Mouse (Mus musculus): ENCODE results near the gene Lsamp. TPM values are rescaled to one million over a fixed set of nuclear protein-coding genes. Genes with fewer than 3 reads are reported as not detected.

Gene Lsamp
- polyA plus RNA-seq, 1 experiment = not detected

DNA sequence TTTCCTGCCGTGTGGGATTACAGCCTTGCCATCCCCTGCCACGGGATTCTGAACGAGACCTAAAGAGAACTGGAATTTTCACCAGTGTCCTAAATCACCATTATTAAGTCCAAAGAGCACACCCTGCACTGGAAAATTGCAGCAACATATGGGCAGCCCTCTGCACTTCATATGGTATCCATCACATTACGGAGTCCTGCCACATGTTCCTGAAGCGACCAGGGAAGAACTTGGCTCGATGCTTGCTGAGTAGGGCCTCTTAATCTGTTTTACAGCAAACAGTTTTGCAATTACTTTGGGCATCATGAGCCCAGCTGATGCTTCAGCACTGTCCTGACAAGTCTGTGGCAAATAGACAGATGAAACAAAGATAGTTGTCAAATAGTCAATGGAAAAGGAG is 1836.2 kb downstream of the Lsamp start:
- Histone ChIP-seq H3ac (ENCODE audit: control insufficient read depth, insufficient read length) (no peak overlapping the region), H3K4me2 (ENCODE audit: low read depth) (no peak overlapping the region), H3K36me3 (ENCODE audit: control insufficient read depth, insufficient read depth) (no peaks in the 10 kb centered on the region), H3K4me3 (no peak overlapping the region), H3K79me2 (ENCODE audit: control insufficient read depth, insufficient read depth) (no peaks in the 10 kb centered on the region), H3K27me3 (ENCODE audit: control insufficient read depth, insufficient read depth, insufficient read length) (no peaks in the 10 kb centered on the region)
- no peak for TF ChIP-seq MYOG (IDR thresholded peaks at IDR 0.05; ENCODE audit: control insufficient read depth in 1 of 3, insufficient read depth in 1 of 3, insufficient read length in 2 of 3, low read depth in 2 of 3)
- no peak for TF ChIP-seq REST (IDR thresholded peaks at IDR 0.05; ENCODE audit: insufficient read depth, insufficient read length)
- TF ChIP-seq MYOD1 (IDR thresholded peaks at IDR 0.05; ENCODE audit: control insufficient read depth in 1 of 3, insufficient read length in 2 of 3, low read depth in 2 of 3) = no peak
- TF ChIP-seq E2F4 (IDR thresholded peaks at IDR 0.05; ENCODE audit: insufficient read depth) = no peak
- TF ChIP-seq TCF12 (IDR thresholded peaks at IDR 0.05; ENCODE audit: insufficient read depth, poor library complexity, severe bottlenecking) = no peak
- no peak for TF ChIP-seq CEBPB (IDR thresholded peaks at IDR 0.05; ENCODE audit: insufficient read depth, poor library complexity, severe bottlenecking)
- TF ChIP-seq TCF3 (IDR thresholded peaks at IDR 0.05; ENCODE audit: insufficient read length, low read depth) = no peak
- no peak for TF ChIP-seq USF1 (IDR thresholded peaks at IDR 0.05; ENCODE audit: low read depth)
- TF ChIP-seq MAX (IDR thresholded peaks at IDR 0.05; ENCODE audit: low read depth) = no peak
- TF ChIP-seq SRF (IDR thresholded peaks at IDR 0.05; ENCODE audit: control insufficient read depth, insufficient read length, low read depth) = no peak
- no peak for TF ChIP-seq POLR2AphosphoS2 (IDR thresholded peaks at IDR 0.05; ENCODE audit: insufficient read length, low read depth)
- no peak for TF ChIP-seq POLR2A (IDR thresholded peaks at IDR 0.05; ENCODE audit: insufficient read length, low read depth)

DNA sequence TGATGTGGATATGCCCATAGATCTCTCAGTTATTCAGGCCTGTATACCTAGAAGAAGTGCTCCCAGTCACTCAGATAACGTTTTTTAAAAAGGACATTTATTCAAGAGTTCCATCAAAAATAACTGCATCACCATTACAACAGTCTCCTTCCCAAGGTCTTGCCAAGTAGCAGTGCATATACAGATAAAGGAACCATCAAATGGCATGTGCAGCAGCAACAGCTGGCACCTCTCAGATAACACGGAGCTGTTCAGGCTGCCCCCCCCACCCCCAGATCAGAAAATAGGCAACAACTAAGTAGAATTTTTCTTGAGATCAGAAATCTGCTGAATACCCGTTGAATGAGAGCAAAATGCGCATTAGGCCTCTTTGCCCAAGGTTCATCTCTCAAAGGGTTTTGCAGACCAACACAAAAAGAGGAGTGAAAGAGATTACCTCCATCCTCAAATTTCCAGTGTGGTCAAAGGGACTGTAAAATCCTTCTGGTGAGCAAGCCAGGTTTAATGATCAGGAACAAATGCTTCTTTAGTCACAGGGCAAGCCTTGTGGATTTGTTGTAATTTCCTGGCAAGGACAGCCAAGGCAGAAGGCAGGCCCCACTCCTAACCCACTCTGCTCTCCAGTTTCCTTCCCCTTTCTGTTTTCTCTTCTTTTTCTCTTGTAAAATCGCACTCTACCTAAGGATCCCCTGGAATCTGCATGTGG is 1842.9 kb downstream of the Lsamp start:
- no peaks in the 10 kb centered on the region for H3K36me3 ChIP-seq (ENCODE audit: control insufficient read depth, insufficient read depth)
- no peak overlapping the region for H3ac ChIP-seq (ENCODE audit: control insufficient read depth, insufficient read length)
- TF ChIP-seq E2F4 (IDR thresholded peaks at IDR 0.05; ENCODE audit: insufficient read depth) (no peak), SRF (IDR thresholded peaks at IDR 0.05; ENCODE audit: control insufficient read depth, insufficient read length, low read depth) (no peak), CEBPB (IDR thresholded peaks at IDR 0.05; ENCODE audit: insufficient read depth, poor library complexity, severe bottlenecking) (no peak), TCF12 (IDR thresholded peaks at IDR 0.05; ENCODE audit: insufficient read depth, poor library complexity, severe bottlenecking) (no peak), MAX (IDR thresholded peaks at IDR 0.05; ENCODE audit: low read depth) (no peak), MYOD1 (IDR thresholded peaks at IDR 0.05; ENCODE audit: control insufficient read depth in 1 of 3, insufficient read length in 2 of 3, low read depth in 2 of 3) (no peak), REST (IDR thresholded peaks at IDR 0.05; ENCODE audit: insufficient read depth, insufficient read length) (no peak), POLR2A (IDR thresholded peaks at IDR 0.05; ENCODE audit: insufficient read length, low read depth) (no peak), USF1 (IDR thresholded peaks at IDR 0.05; ENCODE audit: low read depth) (no peak), MYOG (IDR thresholded peaks at IDR 0.05; ENCODE audit: control insufficient read depth in 1 of 3, insufficient read depth in 1 of 3, insufficient read length in 2 of 3, low read depth in 2 of 3) (no peak), POLR2AphosphoS2 (IDR thresholded peaks at IDR 0.05; ENCODE audit: insufficient read length, low read depth) (no peak), TCF3 (IDR thresholded peaks at IDR 0.05; ENCODE audit: insufficient read length, low read depth) (no peak)

DNA sequence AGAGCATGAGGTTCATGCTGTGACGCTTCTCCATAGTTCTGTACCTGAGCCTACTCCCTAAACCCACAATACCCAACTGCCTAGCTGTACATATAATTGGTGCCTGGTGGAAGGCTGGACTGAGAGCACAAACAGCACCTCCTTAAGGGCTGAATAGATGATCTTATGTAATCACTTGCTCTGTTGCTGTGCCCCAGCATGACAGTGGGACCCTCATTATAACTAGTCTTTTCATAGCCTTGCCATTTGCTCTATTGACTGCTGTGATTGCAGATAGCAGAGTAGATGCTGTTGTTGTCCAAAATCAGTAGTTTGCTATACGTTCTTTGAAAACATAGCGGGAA is 1843.4 kb downstream of the Lsamp start:
- H3K36me3 ChIP-seq (ENCODE audit: control insufficient read depth, insufficient read depth) = no peaks in the 10 kb centered on the region
- H3ac ChIP-seq (ENCODE audit: control insufficient read depth, insufficient read length) = no peak overlapping the region
- H3K79me2 ChIP-seq (ENCODE audit: control insufficient read depth, insufficient read depth) = no peaks in the 10 kb centered on the region
- H3K4me3 ChIP-seq = no peak overlapping the region
- TF ChIP-seq E2F4 (IDR thresholded peaks at IDR 0.05; ENCODE audit: insufficient read depth) (no peak), POLR2A (IDR thresholded peaks at IDR 0.05; ENCODE audit: insufficient read length, low read depth) (no peak), MAX (IDR thresholded peaks at IDR 0.05; ENCODE audit: low read depth) (no peak), CEBPB (IDR thresholded peaks at IDR 0.05; ENCODE audit: insufficient read depth, poor library complexity, severe bottlenecking) (no peak), TCF12 (IDR thresholded peaks at IDR 0.05; ENCODE audit: insufficient read depth, poor library complexity, severe bottlenecking) (no peak), USF1 (IDR thresholded peaks at IDR 0.05; ENCODE audit: low read depth) (no peak), TCF3 (IDR thresholded peaks at IDR 0.05; ENCODE audit: insufficient read length, low read depth) (no peak), REST (IDR thresholded peaks at IDR 0.05; ENCODE audit: insufficient read depth, insufficient read length) (no peak), SRF (IDR thresholded peaks at IDR 0.05; ENCODE audit: control insufficient read depth, insufficient read length, low read depth) (no peak), POLR2AphosphoS2 (IDR thresholded peaks at IDR 0.05; ENCODE audit: insufficient read length, low read depth) (no peak), MYOD1 (IDR thresholded peaks at IDR 0.05; ENCODE audit: control insufficient read depth in 1 of 3, insufficient read length in 2 of 3, low read depth in 2 of 3) (no peak), MYOG (IDR thresholded peaks at IDR 0.05; ENCODE audit: control insufficient read depth in 1 of 3, insufficient read depth in 1 of 3, insufficient read length in 2 of 3, low read depth in 2 of 3) (no peak)
- H3K27me3 ChIP-seq (ENCODE audit: control insufficient read depth, insufficient read depth, insufficient read length) = no peaks in the 10 kb centered on the region
- H3K4me2 ChIP-seq (ENCODE audit: low read depth) = no peak overlapping the region

More for the DNA sequence above, 1842.9 kb downstream of the Lsamp start:
- Histone ChIP-seq H3K4me2 (ENCODE audit: low read depth) (no peak overlapping the region), H3K79me2 (ENCODE audit: control insufficient read depth, insufficient read depth) (no peaks in the 10 kb centered on the region), H3K4me3 (no peak overlapping the region), H3K27me3 (ENCODE audit: control insufficient read depth, insufficient read depth, insufficient read length) (no peaks in the 10 kb centered on the region)

- TF ChIP-seq POLR2A (IDR thresholded peaks at IDR 0.05; ENCODE audit: insufficient read length, low read depth) (no peak), TCF12 (IDR thresholded peaks at IDR 0.05; ENCODE audit: insufficient read depth, poor library complexity, severe bottlenecking) (no peak), POLR2AphosphoS2 (IDR thresholded peaks at IDR 0.05; ENCODE audit: insufficient read length, low read depth) (no peak), MAX (IDR thresholded peaks at IDR 0.05; ENCODE audit: low read depth) (no peak), SRF (IDR thresholded peaks at IDR 0.05; ENCODE audit: control insufficient read depth, insufficient read length, low read depth) (no peak), E2F4 (IDR thresholded peaks at IDR 0.05; ENCODE audit: insufficient read depth) (no peak), CEBPB (IDR thresholded peaks at IDR 0.05; ENCODE audit: insufficient read depth, poor library complexity, severe bottlenecking) (no peak), MYOG (IDR thresholded peaks at IDR 0.05; ENCODE audit: control insufficient read depth in 1 of 3, insufficient read depth in 1 of 3, insufficient read length in 2 of 3, low read depth in 2 of 3) (no peak), MYOD1 (IDR thresholded peaks at IDR 0.05; ENCODE audit: control insufficient read depth in 1 of 3, insufficient read length in 2 of 3, low read depth in 2 of 3) (no peak), REST (IDR thresholded peaks at IDR 0.05; ENCODE audit: insufficient read depth, insufficient read length) (no peak), USF1 (IDR thresholded peaks at IDR 0.05; ENCODE audit: low read depth) (no peak), TCF3 (IDR thresholded peaks at IDR 0.05; ENCODE audit: insufficient read length, low read depth) (no peak)
- Histone ChIP-seq H3K27me3 (ENCODE audit: control insufficient read depth, insufficient read depth, insufficient read length) (no peaks in the 10 kb centered on the region), H3ac (ENCODE audit: control insufficient read depth, insufficient read length) (no peak overlapping the region), H3K4me2 (ENCODE audit: low read depth) (no peak overlapping the region), H3K36me3 (ENCODE audit: control insufficient read depth, insufficient read depth) (no peaks in the 10 kb centered on the region), H3K4me3 (no peak overlapping the region), H3K79me2 (ENCODE audit: control insufficient read depth, insufficient read depth) (no peaks in the 10 kb centered on the region)
Observed at GRCm38 (mm10) chr16:41834637-41835036, 1850.5 kb downstream of the Lsamp start.
